Mouse (Mus musculus): Measurements from ENCODE around the gene Zfp334. TPM values are rescaled to one million over a fixed set of nuclear protein-coding genes. Genes with fewer than 3 reads are reported as not detected.

Gene Zfp334
- polyA plus RNA-seq (2017; shearing (Covaris generic)), result not detected

DNA sequence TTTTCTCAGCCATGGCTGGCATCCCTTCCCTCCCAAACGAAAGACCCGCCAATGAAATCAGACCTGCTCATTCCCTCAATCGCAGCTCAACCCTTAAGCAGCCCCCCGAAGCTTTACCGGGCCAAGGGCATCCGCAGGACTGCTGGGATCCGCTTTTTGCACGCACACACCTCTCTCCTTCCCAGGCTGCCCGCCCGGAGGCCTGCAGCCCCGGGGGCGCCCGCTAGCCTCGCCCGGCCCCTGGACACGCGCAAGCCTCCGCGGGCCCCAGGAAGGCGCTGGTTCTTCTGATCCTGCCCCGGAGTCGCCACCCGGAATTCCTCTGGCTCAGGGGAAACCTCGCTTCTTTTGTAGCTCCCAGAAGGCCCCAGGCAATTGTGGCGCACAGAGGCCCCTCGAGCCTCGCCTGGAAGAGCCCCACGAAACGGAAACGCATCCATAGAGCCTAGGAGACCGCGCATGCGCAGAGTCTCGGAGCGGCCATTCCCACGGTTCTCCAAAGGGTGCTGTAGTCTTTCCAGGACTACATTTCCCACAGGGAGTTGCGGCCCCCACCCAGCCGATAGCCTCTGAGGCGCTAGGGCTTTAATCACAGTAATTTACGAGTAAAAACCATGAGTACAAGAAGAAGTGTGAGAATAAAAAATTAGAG is at the start of gene Zfp334:
Gene Zfp334 (minus strand): TSS at position 416 of the 652 bp plus-strand sequence.

DNA sequence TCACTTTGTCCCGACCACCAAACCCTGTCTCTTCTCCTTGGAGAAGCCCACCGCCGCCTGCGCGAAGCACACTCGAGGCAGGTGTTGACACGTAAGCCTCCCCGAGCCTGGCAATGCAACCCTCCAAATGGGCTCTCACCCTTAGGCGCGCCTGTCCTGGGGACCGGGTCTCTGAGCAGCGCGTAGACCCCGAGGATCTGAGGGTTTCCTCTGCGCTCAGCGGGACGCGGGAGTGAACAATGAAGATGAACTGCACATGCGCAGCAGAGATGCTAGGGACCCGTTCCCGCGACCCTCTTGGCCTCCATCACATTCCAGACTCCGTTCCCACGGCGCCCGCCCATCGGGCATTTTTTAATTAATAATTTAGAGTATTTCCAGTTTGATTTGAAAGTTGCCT is 19.6 kb downstream of the Zfp334 start, which contains the start of gene Zfp663:
Gene Zfp663 (minus strand): TSS at position 234 of the 400 bp plus-strand sequence.

GRCm38 (mm10) chr2:165326304-165327190 is 61.5 kb downstream of the Zfp334 start, which contains the start of gene Elmo2:
TSS of gene Elmo2 (minus strand) at chr2:165326479.

Other genes starting within 250 kb of the Zfp334 start
- gene Cdh22, start 153.4 kb downstream of the Zfp334 start, polyA plus RNA-seq (2017; shearing (Covaris generic)), result under 1 TPM in 1 of 2 experiments, not detected in 1; 0.11 TPM
- gene Slc35c2, start 100.4 kb downstream of the Zfp334 start, polyA plus RNA-seq (2017; shearing (Covaris generic)), result 10 to 100 TPM; 40.2 to 46.9 TPM
- gene Elmo2, start 61.8 kb downstream of the Zfp334 start, polyA plus RNA-seq (2017; shearing (Covaris generic)), result 10 to 100 TPM; 49.3 to 57.7 TPM
- gene Zfp663, start 19.5 kb downstream of the Zfp334 start, polyA plus RNA-seq (2017; shearing (Covaris generic)), result under 1 TPM in 1 of 2 experiments, not detected in 1; 0.11 TPM
- gene Ocstamp, start 12.1 kb upstream of the Zfp334 start, polyA plus RNA-seq (2017; shearing (Covaris generic)), result under 1 TPM in 1 of 2 experiments, not detected in 1; 0.38 TPM
- gene Slc13a3, start 85.0 kb upstream of the Zfp334 start, polyA plus RNA-seq (2017; shearing (Covaris generic)), result under 1 TPM; 0.06 to 0.10 TPM
- 10 to 100 TPM; 33.8 to 38.8 TPM for gene Trp53rka, start 105.1 kb upstream of the Zfp334 start, polyA plus RNA-seq (2017; shearing (Covaris generic))
- under 1 TPM in 1 of 2 experiments, not detected in 1; 0.17 TPM for gene Slc2a10, start 115.5 kb upstream of the Zfp334 start, polyA plus RNA-seq (2017; shearing (Covaris generic))
- 1 to 10 TPM; 5.0 to 6.1 TPM for gene Eya2, start 206.8 kb upstream of the Zfp334 start, polyA plus RNA-seq (2017; shearing (Covaris generic))

All from activated CD4-positive, CD25-positive, alpha-beta regulatory T cell (primary cell).